Mouse (Mus musculus) heart, embryonic 14.5 days (tissue): ENCODE measurements around the gene Sel1l. TPM values are rescaled to one million over a fixed set of nuclear protein-coding genes. Genes with fewer than 3 reads are reported as not detected.

Experiments used
- ATAC-seq: fragments of 200-750 bp; cut with Nextera tagmentation; 2 replicates; pipeline ENCODE4 v1.8.0; 2017; ENCODE audit warnings: low read depth, moderate TSS enrichment; ENCODE audit not compliant: insufficient number of reproducible peaks, insufficient read depth, low FRiP score
- H3K27ac ChIP-seq, 2 experiments: fragments of 200-500 bp in 1 of 2; fragments of 300-500 bp in 1 of 2; sonication (generic) in 1 of 2; replicated peaks in 1 of 2; 2 replicates each; pipeline ENCODE4 v1.5.1; 2012 to 2014; ENCODE audit warnings: low read depth in 2 of 2, low read length in 2 of 2, control low read depth in 1 of 2, mild to moderate bottlenecking in 1 of 2, mixed read lengths in 1 of 2; ENCODE audit not compliant: control insufficient read depth in 1 of 2, insufficient read depth in 1 of 2
- H3K27me3 ChIP-seq: fragments of 300-500 bp; sonication (generic); 2 replicates; pipeline ENCODE4 v1.6.1; 2014; ENCODE audit warnings: mild to moderate bottlenecking, low read length, control low read depth; ENCODE audit not compliant: control insufficient read depth, insufficient read depth
- H3K36me3 ChIP-seq: fragments of 300-500 bp; sonication (generic); 2 replicates; pipeline ENCODE4 v1.6.1; 2014; ENCODE audit warnings: mild to moderate bottlenecking, control low read depth, low read length, mixed read lengths; ENCODE audit not compliant: control insufficient read depth, insufficient read depth
- H3K4me1 ChIP-seq, 2 experiments: fragments of 200-500 bp in 1 of 2; fragments of 300-500 bp in 1 of 2; sonication (generic) in 1 of 2; 2 replicates each; pipeline ENCODE4 v1.6.1; 2012 to 2014; ENCODE audit warnings: low read length in 2 of 2, control low read depth in 1 of 2, mixed read lengths in 1 of 2; ENCODE audit not compliant: control insufficient read depth in 2 of 2, insufficient read depth in 2 of 2
- H3K4me2 ChIP-seq: fragments of 300-500 bp; sonication (generic); 2 replicates; pipeline ENCODE4 v1.6.1; 2014; ENCODE audit warnings: mild to moderate bottlenecking, low read length
- H3K4me3 ChIP-seq, 2 experiments: fragments of 200-500 bp in 1 of 2; fragments of 300-500 bp in 1 of 2; sonication (generic) in 1 of 2; 2 replicates each; pipeline ENCODE4 v1.5.1; 2012 to 2014; ENCODE audit warnings: low read length in 2 of 2, mild to moderate bottlenecking in 2 of 2, control low read depth in 1 of 2, low read depth in 1 of 2, moderate library complexity in 1 of 2; ENCODE audit not compliant: control insufficient read depth in 1 of 2, insufficient read depth in 1 of 2
- H3K9ac ChIP-seq: fragments of 300-500 bp; sonication (generic); 2 replicates; pipeline ENCODE4 v1.6.1; 2014; ENCODE audit warnings: mild to moderate bottlenecking, low read length
- H3K9me3 ChIP-seq: fragments of 300-500 bp; sonication (generic); 2 replicates; pipeline ENCODE4 v1.6.1; 2016; ENCODE audit warnings: low read length, control low read depth; ENCODE audit not compliant: control insufficient read depth
- WGBS: fragments of 180-500 bp; shearing (Covaris S2); extraction: QIAGEN DNeasy Blood & Tissue Kit; methylation state at CpG from one replicate; pipeline ENCODE4 v1.1.7; 2014; 5-methylcytosine and 5-hydroxymethylcytosine counted together
- polyA plus RNA-seq: library from polyadenylated mRNA; unstranded; fragments of >200 nt; fragmentation: Nextera tagmentation; extraction: Ambion mirVana; gene quantifications from 2 replicates; pipeline ENCODE4 v1.2.1, GENCODE M21; 2014

The Sel1l gene
- polyA plus RNA-seq, 1 experiment from 2014 or later: 60.8 TPM

- H3K4me3 ChIP-seq: no peak overlapping the region
- no peaks in the 10 kb centered on the region for H3K9me3 ChIP-seq
- 29% methylated on average over 10 of the region's 10 CpGs for WGBS
- no peak overlapping the region for H3K4me2 ChIP-seq
- no peak overlapping the region for H3K9ac ChIP-seq
- H3K4me1 ChIP-seq: no peaks in the 10 kb centered on the region
- H3K27me3 ChIP-seq: no peaks in the 10 kb centered on the region
- peaks cover 93% of the 10 kb centered on the region for H3K36me3 ChIP-seq
- H3K27ac ChIP-seq: no peak overlapping the region
- ATAC-seq: no peak
These were observed 33.0 kb downstream of the Sel1l start for GRCm38 (mm10) chr12:91815990-91816389.

GRCm38 (mm10) chr12:91815552-91815951, 33.4 kb downstream of the Sel1l start:
- no peak for ATAC-seq
- H3K36me3 ChIP-seq: peaks cover 95% of the 10 kb centered on the region

GRCm38 (mm10) chr12:91808911-91809310, 40.0 kb downstream of the Sel1l start:
- no peak overlapping the region for H3K4me2 ChIP-seq
- WGBS: 91% methylated on average over 8 of the region's 8 CpGs

More at GRCm38 (mm10) chr12:91815552-91815951, 33.4 kb downstream of the Sel1l start:
- WGBS: 92% methylated on average over 11 of the region's 11 CpGs
- H3K9ac ChIP-seq: no peak overlapping the region
- H3K4me2 ChIP-seq: no peak overlapping the region
- H3K9me3 ChIP-seq: no peaks in the 10 kb centered on the region
- no peaks in the 10 kb centered on the region for H3K4me1 ChIP-seq
- H3K27ac ChIP-seq: no peak overlapping the region
- no peaks in the 10 kb centered on the region for H3K27me3 ChIP-seq
- no peak overlapping the region for H3K4me3 ChIP-seq

GRCm38 (mm10) chr12:91807761-91808160, 41.2 kb downstream of the Sel1l start:
- no peak for ATAC-seq
- peaks cover 60% of the 10 kb centered on the region for H3K36me3 ChIP-seq

More at GRCm38 (mm10) chr12:91808911-91809310, 40.0 kb downstream of the Sel1l start:
- no peaks in the 10 kb centered on the region for H3K4me1 ChIP-seq
- no peak overlapping the region for H3K27ac ChIP-seq
- H3K9ac ChIP-seq: no peak overlapping the region
- no peak overlapping the region for H3K4me3 ChIP-seq
- peaks cover 72% of the 10 kb centered on the region for H3K36me3 ChIP-seq
- no peaks in the 10 kb centered on the region for H3K27me3 ChIP-seq
- no peak for ATAC-seq
- H3K9me3 ChIP-seq: no peaks in the 10 kb centered on the region

GRCm38 (mm10) chr12:91807095-91807494, 41.9 kb downstream of the Sel1l start:
- no peak overlapping the region for H3K4me3 ChIP-seq
- no peaks in the 10 kb centered on the region for H3K4me1 ChIP-seq
- H3K4me2 ChIP-seq: no peak overlapping the region
- WGBS: 93% methylated on average over 11 of the region's 11 CpGs
- H3K36me3 ChIP-seq: peaks cover 53% of the 10 kb centered on the region
- H3K27ac ChIP-seq: no peak overlapping the region
- ATAC-seq: no peak
- H3K9me3 ChIP-seq: no peaks in the 10 kb centered on the region
- no peak overlapping the region for H3K9ac ChIP-seq
- H3K27me3 ChIP-seq: no peaks in the 10 kb centered on the region

More at GRCm38 (mm10) chr12:91807761-91808160, 41.2 kb downstream of the Sel1l start:
- H3K9ac ChIP-seq: no peak overlapping the region
- H3K4me3 ChIP-seq: no peak overlapping the region
- no peaks in the 10 kb centered on the region for H3K4me1 ChIP-seq
- H3K9me3 ChIP-seq: no peaks in the 10 kb centered on the region
- 76% methylated on average over 6 of the region's 6 CpGs for WGBS
- H3K4me2 ChIP-seq: no peak overlapping the region
- H3K27ac ChIP-seq: no peak overlapping the region
- no peaks in the 10 kb centered on the region for H3K27me3 ChIP-seq

- no peak for ATAC-seq
- Histone ChIP-seq H3K4me1 (no peaks in the 10 kb centered on the region), H3K9ac (no peak overlapping the region), H3K4me2 (no peak overlapping the region), H3K27me3 (no peaks in the 10 kb centered on the region), H3K27ac (no peak overlapping the region), H3K4me3 (no peak overlapping the region), H3K9me3 (no peaks in the 10 kb centered on the region), H3K36me3 (peaks cover 25% of the 10 kb centered on the region)
- 69% methylated on average over 3 of the region's 3 CpGs for WGBS
These were observed 44.7 kb downstream of the Sel1l start for GRCm38 (mm10) chr12:91804262-91804661.

GRCm38 (mm10) chr12:91803207-91803932, 45.6 kb downstream of the Sel1l start:
- H3K9ac ChIP-seq: no peak overlapping the region
- no peak overlapping the region for H3K4me3 ChIP-seq
- no peak for ATAC-seq
- no peak overlapping the region for H3K4me2 ChIP-seq
- H3K4me1 ChIP-seq: no peaks in the 10 kb centered on the region
- no peaks in the 10 kb centered on the region for H3K9me3 ChIP-seq
- peaks cover 16% of the 10 kb centered on the region for H3K36me3 ChIP-seq
- no peaks in the 10 kb centered on the region for H3K27me3 ChIP-seq
- no peak overlapping the region for H3K27ac ChIP-seq
- WGBS: 81% methylated on average over 13 of the region's 13 CpGs
